Mouse (Mus musculus) limb, embryonic 11.5 days (tissue): ENCODE results near the gene Myo1e. TPM values are rescaled to one million over a fixed set of nuclear protein-coding genes. Genes with fewer than 3 reads are reported as not detected.

ENCODE experiments used
- ATAC-seq: fragments of 200-750 bp; cut with Nextera tagmentation; 2 replicates; pipeline ENCODE4 v1.8.0; 2017; ENCODE audit warnings: low read depth; ENCODE audit not compliant: insufficient number of reproducible peaks, low FRiP score, low TSS enrichment
- DNase-seq: peaks from one replicate; pipeline ENCODE4 v3.0.0-alpha.2; 2015; ENCODE audit warnings: low spot score
- H3K27ac ChIP-seq: fragments of 300-500 bp; sonication (generic); replicated peaks from 2 replicates; pipeline ENCODE4 v1.5.1; 2014; ENCODE audit warnings: low read depth, mild to moderate bottlenecking, low read length
- H3K27me3 ChIP-seq: fragments of 300-500 bp; sonication (generic); 2 replicates; pipeline ENCODE4 v1.6.1; 2014; ENCODE audit warnings: mild to moderate bottlenecking, low read length, mixed read lengths; ENCODE audit not compliant: control insufficient read depth, insufficient read depth
- H3K36me3 ChIP-seq: fragments of 300-500 bp; sonication (generic); 2 replicates; pipeline ENCODE4 v1.6.1; 2014; ENCODE audit warnings: mild to moderate bottlenecking, low read length, moderate library complexity, mixed read lengths; ENCODE audit not compliant: control insufficient read depth, insufficient read depth
- H3K4me1 ChIP-seq: fragments of 300-500 bp; sonication (generic); 2 replicates; pipeline ENCODE4 v1.6.1; 2014; ENCODE audit warnings: low read length, mixed read lengths; ENCODE audit not compliant: control insufficient read depth, insufficient read depth
- H3K4me2 ChIP-seq: fragments of 300-500 bp; sonication (generic); 2 replicates; pipeline ENCODE4 v1.6.1; 2014; ENCODE audit warnings: low read depth, mild to moderate bottlenecking, moderate library complexity; ENCODE audit not compliant: severe bottlenecking
- H3K4me3 ChIP-seq: fragments of 300-500 bp; sonication (generic); 2 replicates; pipeline ENCODE4 v1.5.1; 2014; ENCODE audit warnings: low read depth, low read length
- H3K9ac ChIP-seq: fragments of 300-500 bp; sonication (generic); 2 replicates; pipeline ENCODE4 v1.6.1; 2014; ENCODE audit warnings: mild to moderate bottlenecking, low read length
- H3K9me3 ChIP-seq: fragments of 300-500 bp; sonication (generic); 2 replicates; pipeline ENCODE4 v1.6.1; 2016; ENCODE audit warnings: low read length; ENCODE audit not compliant: control insufficient read depth
- WGBS: fragments of 180-500 bp; shearing (Covaris S2); extraction: QIAGEN DNeasy Blood & Tissue Kit; methylation state at CpG from one replicate; pipeline ENCODE4 v1.1.7; 2014; 5-methylcytosine and 5-hydroxymethylcytosine counted together
- polyA plus RNA-seq: library from polyadenylated mRNA; unstranded; fragments of >200 nt; fragmentation: Nextera tagmentation; extraction: Ambion mirVana; gene quantifications from 2 replicates; pipeline ENCODE4 v1.2.1, GENCODE M21; 2014

Myo1e gene
- polyA plus RNA-seq, 1 experiment from 2014 or later = 16.9 TPM

GRCm38 (mm10) chr9:70392563-70392907 is 185.4 kb downstream of the Myo1e start:
- Histone ChIP-seq H3K27me3 (no peaks in the 10 kb centered on the region), H3K9ac (no peak overlapping the region), H3K4me3 (no peak overlapping the region), H3K4me1 (no peaks in the 10 kb centered on the region), H3K27ac (no peak overlapping the region), H3K9me3 (no peaks in the 10 kb centered on the region), H3K36me3 (no peaks in the 10 kb centered on the region), H3K4me2 (no peak overlapping the region)
- peak; percentile 17; the same call in 1 of the 2 replicates for ATAC-seq
- DNase-seq = peak; percentile 68
- WGBS = 6% methylated on average over 6 of the region's 6 CpGs

DNA sequence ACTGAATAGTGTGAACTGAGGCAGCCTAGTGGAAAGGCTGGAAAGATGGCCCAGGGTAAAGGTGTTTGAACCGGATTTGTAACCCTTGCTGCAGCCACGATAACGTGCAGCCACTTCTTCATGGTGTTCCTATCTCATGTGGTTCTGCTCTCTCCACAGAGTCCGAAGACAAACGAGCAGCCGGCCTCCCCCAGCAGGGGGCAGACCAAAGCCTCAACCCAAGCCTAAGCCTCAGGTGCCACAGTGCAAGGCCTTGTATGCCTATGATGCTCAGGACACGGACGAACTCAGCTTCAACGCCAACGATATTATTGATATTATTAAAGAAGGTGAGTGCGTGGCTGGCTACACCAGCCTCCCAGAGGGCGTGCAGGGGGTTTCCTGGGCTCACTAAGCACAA is 188.5 kb downstream of the Myo1e start:
- Histone ChIP-seq H3K4me1 (no peaks in the 10 kb centered on the region), H3K9me3 (no peaks in the 10 kb centered on the region), H3K9ac (no peak overlapping the region), H3K4me3 (no peak overlapping the region), H3K27me3 (no peaks in the 10 kb centered on the region), H3K27ac (no peak overlapping the region), H3K36me3 (no peaks in the 10 kb centered on the region), H3K4me2 (no peak overlapping the region)
- no peak for ATAC-seq
- peak; percentile 36 for DNase-seq
- 85% methylated on average over 12 of the region's 12 CpGs for WGBS

DNA sequence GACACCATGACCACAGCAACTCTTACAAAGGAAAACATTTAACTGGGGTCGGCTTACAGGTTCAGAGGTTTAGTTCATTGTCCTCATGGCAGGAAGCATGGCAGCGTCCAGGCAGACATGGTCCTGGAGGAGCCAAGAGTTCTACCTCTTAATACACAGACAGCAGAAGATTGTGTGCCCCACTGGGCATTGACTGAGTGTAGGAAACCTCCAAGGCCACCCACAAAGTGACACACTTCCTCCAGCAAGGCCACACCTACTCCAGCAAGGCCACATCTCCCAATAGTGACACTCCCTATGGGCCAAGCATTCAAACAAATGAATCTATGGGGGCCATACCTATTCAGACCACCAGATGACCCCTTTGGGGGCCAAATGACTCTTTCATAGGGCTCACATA is 188.9 kb downstream of the Myo1e start:
- 89% methylated on average over 2 of the region's 2 CpGs for WGBS
- H3K36me3 ChIP-seq = no peaks in the 10 kb centered on the region
- no peak for ATAC-seq

DNA sequence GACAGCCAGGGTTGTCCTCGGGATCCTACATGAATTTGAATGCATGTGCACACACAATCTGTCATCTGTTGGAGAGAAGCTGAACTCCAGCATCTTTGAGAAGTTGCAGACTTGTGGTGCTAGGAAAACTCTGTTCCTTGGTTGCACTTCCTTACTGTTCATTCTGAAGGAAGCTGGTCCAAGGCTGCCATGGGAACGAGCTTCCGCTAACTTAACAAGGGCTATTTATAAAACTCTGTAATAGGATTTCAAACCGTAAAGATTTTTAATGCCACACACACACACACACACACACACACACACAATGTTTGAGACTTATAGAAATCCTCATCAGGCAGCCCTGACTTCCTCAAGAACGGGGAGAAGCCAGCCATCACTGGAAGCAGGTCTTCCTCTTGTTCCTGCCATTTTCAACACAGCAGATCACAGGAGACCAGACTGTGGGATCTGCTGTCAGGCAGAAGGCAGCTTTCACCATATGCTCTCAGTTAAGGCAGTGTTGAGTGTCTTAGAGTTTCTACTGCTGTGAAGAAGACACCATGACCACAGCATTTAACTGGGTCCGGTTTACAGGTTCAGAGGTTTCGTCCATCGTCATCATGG is 194.9 kb downstream of the Myo1e start:
- peaks cover 2% of the 10 kb centered on the region; the same call in 1 of the 2 replicates for H3K36me3 ChIP-seq
- WGBS = 93% methylated on average over 8 of the region's 8 CpGs
- DNase-seq (no peak), ATAC-seq (no peak)
- no peaks in the 10 kb centered on the region for H3K4me1 ChIP-seq
- no peak overlapping the region for H3K9ac ChIP-seq
- H3K27ac ChIP-seq = no peak overlapping the region
- no peaks in the 10 kb centered on the region for H3K27me3 ChIP-seq
- H3K9me3 ChIP-seq = no peaks in the 10 kb centered on the region
- no peak overlapping the region for H3K4me2 ChIP-seq
- H3K4me3 ChIP-seq = no peak overlapping the region

More for the DNA sequence above, 188.9 kb downstream of the Myo1e start:
- no peak for DNase-seq
- Histone ChIP-seq H3K9ac (no peak overlapping the region), H3K9me3 (no peaks in the 10 kb centered on the region), H3K4me2 (no peak overlapping the region), H3K27ac (no peak overlapping the region), H3K27me3 (no peaks in the 10 kb centered on the region), H3K4me3 (no peak overlapping the region), H3K4me1 (no peaks in the 10 kb centered on the region)

DNA sequence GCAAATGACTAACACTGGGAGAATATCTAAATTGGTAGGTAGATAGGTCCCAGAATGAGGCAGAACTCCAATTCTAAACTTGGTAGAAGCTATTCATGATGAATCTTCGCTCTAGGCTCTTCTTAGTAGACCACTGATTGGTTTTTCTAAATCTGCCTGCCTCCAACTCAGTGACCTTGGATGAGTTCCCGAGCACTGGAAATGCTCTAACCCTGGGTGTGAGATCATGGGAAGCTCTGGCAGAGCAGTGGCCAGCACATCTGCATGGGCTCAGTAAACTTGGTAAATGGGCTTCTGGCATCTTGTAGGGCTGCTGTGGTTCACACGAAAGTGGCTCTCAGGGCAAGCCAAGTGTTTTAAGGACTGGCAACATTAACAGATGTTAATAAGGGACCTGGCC is 199.4 kb downstream of the Myo1e start:
- Histone ChIP-seq H3K27me3 (no peaks in the 10 kb centered on the region), H3K4me3 (no peak overlapping the region), H3K9ac (no peak overlapping the region), H3K4me1 (no peaks in the 10 kb centered on the region), H3K9me3 (no peaks in the 10 kb centered on the region), H3K27ac (no peak overlapping the region), H3K4me2 (no peak overlapping the region), H3K36me3 (peaks cover 21% of the 10 kb centered on the region)
- WGBS = 87% methylated on average over 3 of the region's 3 CpGs
- DNase-seq (no peak), ATAC-seq (no peak)

DNA sequence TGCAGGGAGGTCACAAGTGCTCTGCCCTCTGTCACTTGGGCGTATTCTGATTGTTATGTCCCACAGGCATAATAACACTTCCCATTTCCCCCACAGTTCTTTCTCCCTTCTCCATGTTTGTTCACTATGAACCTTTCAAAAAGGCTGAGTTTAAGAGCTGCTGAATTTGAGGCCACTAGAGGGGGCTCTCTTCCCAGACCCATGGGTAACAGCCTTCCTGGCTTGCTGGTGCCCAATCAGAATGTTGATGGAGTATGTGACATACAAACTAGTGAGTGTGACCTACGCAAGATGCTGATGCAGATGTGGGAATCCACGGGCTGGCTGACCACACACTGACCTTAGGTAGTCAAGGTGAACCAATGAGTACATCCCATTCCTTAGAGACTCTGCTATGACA is 201.6 kb downstream of the Myo1e start:
- ATAC-seq = no peak
- DNase-seq = no peak
- H3K27me3 ChIP-seq = no peaks in the 10 kb centered on the region

GRCm38 (mm10) chr9:70409743-70410142 is 202.6 kb downstream of the Myo1e start:
- 97% methylated on average over 8 of the region's 8 CpGs for WGBS
- H3K36me3 ChIP-seq = peaks cover 32% of the 10 kb centered on the region
- ATAC-seq = no peak

More for the DNA sequence above, 201.6 kb downstream of the Myo1e start:
- Histone ChIP-seq H3K9ac (no peak overlapping the region), H3K9me3 (no peaks in the 10 kb centered on the region), H3K36me3 (peaks cover 30% of the 10 kb centered on the region), H3K27ac (no peak overlapping the region), H3K4me2 (no peak overlapping the region), H3K4me1 (no peaks in the 10 kb centered on the region), H3K4me3 (no peak overlapping the region)
- 92% methylated on average over 3 of the region's 3 CpGs for WGBS

DNA sequence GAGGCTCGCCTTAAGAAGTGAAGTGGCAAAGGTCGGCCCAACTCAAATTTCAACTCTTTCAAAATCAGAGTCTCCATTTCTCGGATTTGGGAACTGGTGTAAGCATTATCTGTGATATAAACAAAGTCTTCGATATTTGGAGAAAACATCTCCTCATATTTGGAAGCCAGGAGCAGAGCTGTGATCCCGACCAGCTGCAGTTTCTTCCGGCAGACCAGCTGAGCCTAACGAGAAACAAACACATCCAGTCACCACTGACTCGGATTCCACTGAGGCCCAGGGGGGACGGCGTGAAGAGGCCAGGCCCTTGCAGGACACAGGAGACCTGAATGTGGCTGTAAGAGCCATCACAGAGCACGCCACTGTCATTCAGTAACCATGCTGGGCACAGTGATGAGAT is 203.5 kb downstream of the Myo1e start:
- no peak overlapping the region for H3K4me3 ChIP-seq
- ATAC-seq (no peak), DNase-seq (no peak)
- H3K27me3 ChIP-seq = no peaks in the 10 kb centered on the region
- H3K36me3 ChIP-seq = peaks cover 36% of the 10 kb centered on the region
- no peak overlapping the region for H3K4me2 ChIP-seq
- H3K9ac ChIP-seq = no peak overlapping the region
- no peak overlapping the region for H3K27ac ChIP-seq
- no peaks in the 10 kb centered on the region for H3K4me1 ChIP-seq
- 64% methylated on average over 11 of the region's 11 CpGs for WGBS
- no peaks in the 10 kb centered on the region for H3K9me3 ChIP-seq

More at GRCm38 (mm10) chr9:70409743-70410142, 202.6 kb downstream of the Myo1e start:
- Histone ChIP-seq H3K9me3 (no peaks in the 10 kb centered on the region), H3K27me3 (no peaks in the 10 kb centered on the region), H3K4me3 (no peak overlapping the region), H3K27ac (no peak overlapping the region), H3K4me1 (no peaks in the 10 kb centered on the region), H3K9ac (no peak overlapping the region), H3K4me2 (no peak overlapping the region)
- DNase-seq = no peak

DNA sequence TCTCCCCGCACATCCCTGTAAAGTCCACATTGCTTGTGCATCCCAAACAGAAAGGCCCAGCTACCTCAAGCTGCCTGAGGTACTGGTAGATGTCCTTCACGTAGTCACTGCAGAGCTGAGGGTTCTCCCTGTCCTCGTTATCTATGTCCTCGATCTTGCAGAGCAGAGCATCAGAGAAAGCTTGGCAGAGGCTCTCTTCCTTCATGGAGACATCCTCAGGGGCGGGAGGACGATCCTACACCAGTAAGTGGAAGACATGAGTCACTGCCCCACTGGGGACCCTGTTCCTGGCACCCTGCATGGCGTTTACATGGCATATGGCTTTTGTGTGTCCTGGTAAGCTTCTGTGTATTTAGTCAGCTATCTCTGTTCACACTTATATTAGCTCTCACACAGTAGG is 205.9 kb downstream of the Myo1e start:
- Histone ChIP-seq H3K4me2 (no peak overlapping the region), H3K27me3 (no peaks in the 10 kb centered on the region), H3K4me3 (no peak overlapping the region), H3K9me3 (no peaks in the 10 kb centered on the region), H3K9ac (no peak overlapping the region), H3K36me3 (peaks cover 35% of the 10 kb centered on the region), H3K4me1 (no peaks in the 10 kb centered on the region), H3K27ac (no peak overlapping the region)
- DNase-seq = no peak
- WGBS = 96% methylated on average over 7 of the region's 7 CpGs
- no peak for ATAC-seq
